Mouse (Mus musculus) erythroblast, embryonic 14.5 days (primary cell): Measurements from ENCODE around the gene Lce1b.

Experiments
- GATA1 ChIP-seq: IDR thresholded peaks from 2 replicates; pipeline ENCODE4 v1.6.1; 2012; ENCODE audit warnings: low read length, inconsistent platforms, mixed read lengths
- TAL1 ChIP-seq: IDR thresholded peaks from 3 replicates; pipeline ENCODE4 v1.6.1; 2012; ENCODE audit warnings: low read length, inconsistent platforms, mixed read lengths

- no peak for TF ChIP-seq TAL1
- TF ChIP-seq GATA1 = no peak
Measured at GRCm38 (mm10) chr3:92648207-92648606, 8.5 kb downstream of the Lce1b start, which contains the start of gene Lce1a1.
